Mouse (Mus musculus) large intestine, adult 2 months (tissue): ENCODE measurements around the gene Zbed6. TPM values are rescaled to one million over a fixed set of nuclear protein-coding genes. Genes with fewer than 3 reads are reported as not detected.

Experiments
- polyA plus RNA-seq: library from polyadenylated mRNA; depleted of rRNA; stranded (reverse); fragments of >200 nt; gene quantifications from 2 replicates; pipeline ENCODE4 v1.2.3, GENCODE M21; 2012; rRNA removed

Gene Zbed6
- polyA plus RNA-seq, 1 experiment: 1.4 TPM

Other genes starting within 250 kb of the Zbed6 start
- gene Sox13, start 236.5 kb downstream of the Zbed6 start, polyA plus RNA-seq: 52.1 and 79.5 TPM in 2 replicates
- 54.1 and 59.6 TPM in 2 replicates for gene Snrpe, start 50.6 kb downstream of the Zbed6 start, polyA plus RNA-seq
- gene Gm38394, start 433 bp upstream of the Zbed6 start, polyA plus RNA-seq: 1.0 and 3.0 TPM in 2 replicates
- gene Lax1, start 29.2 kb upstream of the Zbed6 start, polyA plus RNA-seq: 9.5 and 15.7 TPM in 2 replicates
- 9.7 and 16.4 TPM in 2 replicates for gene Atp2b4, start 140.2 kb upstream of the Zbed6 start, polyA plus RNA-seq
- 26.3 and 26.9 TPM in 2 replicates for gene Optc, start 247.1 kb upstream of the Zbed6 start, polyA plus RNA-seq